Mouse (Mus musculus) forebrain, postnatal 0 days (tissue): ENCODE data around the gene Olfr767. TPM values are rescaled to one million over a fixed set of nuclear protein-coding genes. Genes with fewer than 3 reads are reported as not detected.

Experiments used
- ATAC-seq: fragments of 200-750 bp; cut with Nextera tagmentation; 2 replicates; pipeline ENCODE4 v1.8.0; 2017; ENCODE audit warnings: mild to moderate bottlenecking, moderate library complexity
- DNase-seq: peaks from one replicate; pipeline ENCODE4 v3.0.0-alpha.2; 2015
- H3K27ac ChIP-seq: fragments of 300-500 bp; sonication (generic); 2 replicates; pipeline ENCODE4 v1.5.1; 2014; ENCODE audit warnings: low read depth, mild to moderate bottlenecking, antibody characterized with exemption, low read length, moderate library complexity, mixed read lengths
- H3K27me3 ChIP-seq: fragments of 300-500 bp; sonication (generic); 2 replicates; pipeline ENCODE4 v1.6.1; 2014; ENCODE audit warnings: mild to moderate bottlenecking, low read length, mixed read lengths; ENCODE audit not compliant: insufficient read depth
- H3K36me3 ChIP-seq: fragments of 300-500 bp; sonication (generic); 2 replicates; pipeline ENCODE4 v1.6.1; 2014; ENCODE audit warnings: mild to moderate bottlenecking, moderate library complexity; ENCODE audit not compliant: insufficient read depth
- H3K4me1 ChIP-seq: fragments of 300-500 bp; sonication (generic); 2 replicates; pipeline ENCODE4 v1.6.1; 2014; ENCODE audit warnings: antibody characterized with exemption; ENCODE audit not compliant: insufficient read depth
- H3K4me2 ChIP-seq: fragments of 300-500 bp; sonication (generic); 2 replicates; pipeline ENCODE4 v1.6.1; 2014; ENCODE audit warnings: low read depth, mild to moderate bottlenecking, moderate library complexity
- H3K4me3 ChIP-seq: fragments of 300-500 bp; sonication (generic); 2 replicates; pipeline ENCODE4 v1.5.1; 2014; ENCODE audit warnings: low read depth, low read length, mixed read lengths
- H3K9ac ChIP-seq: fragments of 300-500 bp; sonication (generic); 2 replicates; pipeline ENCODE4 v1.6.1; 2014; ENCODE audit warnings: mild to moderate bottlenecking
- H3K9me3 ChIP-seq: fragments of 300-500 bp; sonication (generic); 2 replicates; pipeline ENCODE4 v1.6.1; 2016; ENCODE audit warnings: low read length
- CTCF ChIP-seq: sonication (generic); IDR thresholded peaks from 2 replicates; pipeline ENCODE4 v1.5.1; 2016; ENCODE audit warnings: antibody characterized with exemption, control low read depth, low read depth
- WGBS: fragments of 180-500 bp; shearing (Covaris S2); extraction: QIAGEN DNeasy Blood & Tissue Kit; methylation state at CpG from one replicate; pipeline ENCODE4 v1.1.7; 2014; 5-methylcytosine and 5-hydroxymethylcytosine counted together
- polyA plus RNA-seq: library from polyadenylated mRNA; unstranded; fragments of >200 nt; fragmentation: Nextera tagmentation; extraction: Ambion mirVana; gene quantifications from 2 replicates; pipeline ENCODE4 v1.2.1, GENCODE M21; 2015
- total RNA-seq: library from RNA; depleted of rRNA; stranded (reverse); fragments of >200 nt; gene quantifications from 2 replicates; pipeline ENCODE4 v1.2.3, GENCODE M21; 2014; rRNA removed

Gene Olfr767
- total and polyA plus RNA-seq, 2 experiments from 2014 or later, result not detected

DNA sequence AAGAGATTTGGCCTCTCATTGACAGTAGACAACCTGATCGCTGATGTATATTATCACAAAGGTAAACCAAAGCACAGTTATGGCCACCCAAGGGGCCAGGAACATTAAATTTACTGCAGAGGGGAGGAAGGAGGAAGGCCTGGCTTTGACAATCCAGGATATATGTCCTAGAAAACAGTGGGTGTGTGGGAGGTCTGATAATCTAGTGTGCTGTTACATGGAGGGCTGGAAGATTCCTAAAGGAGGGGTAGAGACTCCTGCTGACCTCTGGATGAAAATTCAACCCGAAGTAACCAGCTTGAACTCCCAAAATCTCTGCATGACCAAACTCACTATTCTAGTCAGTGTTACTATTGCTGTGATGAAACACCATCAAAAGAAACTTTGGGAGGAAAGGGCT lies 54.4 kb downstream of the Olfr767 start:
- ATAC-seq (no peak), DNase-seq (no peak)
- Histone ChIP-seq H3K36me3 (no peaks in the 10 kb centered on the region), H3K9me3 (no peaks in the 10 kb centered on the region), H3K27ac (no peak overlapping the region), H3K4me3 (no peak overlapping the region), H3K9ac (no peak overlapping the region), H3K27me3 (no peaks in the 10 kb centered on the region), H3K4me1 (no peaks in the 10 kb centered on the region), H3K4me2 (no peak overlapping the region)
- WGBS, result 76% methylated on average over 2 of the region's 2 CpGs
- TF ChIP-seq CTCF, result no peak

DNA sequence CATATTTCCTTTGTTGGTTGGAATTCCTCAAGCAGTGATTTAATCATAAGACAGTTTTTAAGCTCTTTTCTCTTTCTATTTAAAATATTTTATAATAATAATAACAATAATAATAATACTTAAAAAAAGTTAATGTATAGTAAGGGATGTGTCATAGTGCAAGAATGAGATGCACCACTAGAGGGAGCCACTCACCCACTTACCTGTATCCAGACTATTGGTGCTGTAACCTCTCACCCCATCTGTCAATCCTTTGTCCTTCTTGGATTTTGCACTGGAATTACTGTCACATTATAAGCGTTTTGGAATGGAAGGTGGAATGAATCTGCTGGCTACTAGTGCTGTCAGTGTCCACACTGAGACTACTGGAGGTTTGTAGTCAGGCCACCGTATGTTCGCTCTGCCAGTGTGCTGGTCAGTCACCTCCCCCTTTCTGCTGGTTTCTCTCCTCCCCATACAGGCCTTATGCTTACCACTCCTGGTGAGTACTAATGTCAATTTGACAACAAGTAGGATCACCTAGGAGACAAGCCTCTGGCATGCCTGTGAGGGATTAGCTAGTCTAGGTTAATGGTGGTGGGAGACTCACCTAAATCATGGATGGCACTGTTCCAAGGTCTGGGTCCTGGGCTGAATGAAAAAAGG lies 56.6 kb downstream of the Olfr767 start:
- H3K9ac ChIP-seq, result no peak overlapping the region
- H3K4me1 ChIP-seq, result no peaks in the 10 kb centered on the region
- H3K9me3 ChIP-seq, result no peaks in the 10 kb centered on the region
- H3K4me2 ChIP-seq, result no peak overlapping the region
- DNase-seq (peak; percentile 61), ATAC-seq (peak; percentile 60; the same call in 1 of the 2 replicates)
- WGBS, result 61% methylated on average over 3 of the region's 3 CpGs
- TF ChIP-seq CTCF, result peak; percentile 74
- no peaks in the 10 kb centered on the region for H3K36me3 ChIP-seq
- no peaks in the 10 kb centered on the region for H3K27me3 ChIP-seq
- no peak overlapping the region for H3K4me3 ChIP-seq
- no peak overlapping the region for H3K27ac ChIP-seq

Other genes with a start within 250 kb of the Olfr767 start
- 15.7 and 19.1 TPM in 2 replicates for gene Gdf11, start 191.2 kb downstream of the Olfr767 start, total RNA-seq
- gene Gdf11, start 191.2 kb downstream of the Olfr767 start, polyA plus RNA-seq, result 4.3 and 6.7 TPM in 2 replicates
- gene Cd63, start 181.9 kb downstream of the Olfr767 start, total RNA-seq, result 11.7 and 25.2 TPM in 2 replicates
- gene Cd63, start 181.9 kb downstream of the Olfr767 start, polyA plus RNA-seq, result 168 and 188 TPM in 2 replicates
- gene Rdh5, start 160.0 kb downstream of the Olfr767 start, total RNA-seq, result 4.1 and 5.8 TPM in 2 replicates
- gene Rdh5, start 160.0 kb downstream of the Olfr767 start, polyA plus RNA-seq, result 6.9 and 10.2 TPM in 2 replicates
- gene Bloc1s1, start 158.9 kb downstream of the Olfr767 start, total RNA-seq, result 120 and 149 TPM in 2 replicates
- 246 and 305 TPM in 2 replicates for gene Bloc1s1, start 158.9 kb downstream of the Olfr767 start, polyA plus RNA-seq
- gene Itga7, start 149.1 kb downstream of the Olfr767 start, total RNA-seq, result 7.7 and 12.7 TPM in 2 replicates
- 5.8 and 7.7 TPM in 2 replicates for gene Itga7, start 149.1 kb downstream of the Olfr767 start, polyA plus RNA-seq
- gene Mettl7b, start 121.9 kb downstream of the Olfr767 start, total RNA-seq, result not detected in 2 replicates
- gene Mettl7b, start 121.9 kb downstream of the Olfr767 start, polyA plus RNA-seq, result not detected in 2 replicates
- gene Olfr9, start 93.5 kb downstream of the Olfr767 start, total RNA-seq, result not detected in 2 replicates
- gene Olfr9, start 93.5 kb downstream of the Olfr767 start, polyA plus RNA-seq, result not detected in 2 replicates
- gene Olfr763, start 72.1 kb downstream of the Olfr767 start, total RNA-seq, result not detected in 2 replicates
- not detected in 2 replicates for gene Olfr763, start 72.1 kb downstream of the Olfr767 start, polyA plus RNA-seq
- not detected in 2 replicates for gene Olfr764-ps1, start 43.0 kb downstream of the Olfr767 start, total RNA-seq
- gene Olfr764-ps1, start 43.0 kb downstream of the Olfr767 start, polyA plus RNA-seq, result not detected in 2 replicates
- gene Olfr765, start 32.9 kb downstream of the Olfr767 start, total RNA-seq, result not detected in 2 replicates
- not detected in 2 replicates for gene Olfr765, start 32.9 kb downstream of the Olfr767 start, polyA plus RNA-seq
- gene Olfr766-ps1, start 13.9 kb downstream of the Olfr767 start, total RNA-seq, result not detected in 2 replicates
- not detected in 2 replicates for gene Olfr766-ps1, start 13.9 kb downstream of the Olfr767 start, polyA plus RNA-seq
- gene Olfr768, start 16.5 kb upstream of the Olfr767 start, total RNA-seq, result not detected in 2 replicates
- gene Olfr768, start 16.5 kb upstream of the Olfr767 start, polyA plus RNA-seq, result not detected in 2 replicates
- not detected in 2 replicates for gene Olfr769, start 35.0 kb upstream of the Olfr767 start, total RNA-seq
- gene Olfr769, start 35.0 kb upstream of the Olfr767 start, polyA plus RNA-seq, result not detected in 2 replicates
- not detected in 2 replicates for gene Olfr770, start 56.1 kb upstream of the Olfr767 start, total RNA-seq
- not detected in 2 replicates for gene Olfr770, start 56.1 kb upstream of the Olfr767 start, polyA plus RNA-seq
- gene Olfr771, start 81.8 kb upstream of the Olfr767 start, total RNA-seq, result not detected in 2 replicates
- gene Olfr771, start 81.8 kb upstream of the Olfr767 start, polyA plus RNA-seq, result not detected in 2 replicates
- gene Olfr772, start 95.0 kb upstream of the Olfr767 start, total RNA-seq, result not detected in 2 replicates
- gene Olfr772, start 95.0 kb upstream of the Olfr767 start, polyA plus RNA-seq, result not detected in 2 replicates
- not detected in 2 replicates for gene Olfr773, start 104.5 kb upstream of the Olfr767 start, total RNA-seq
- not detected in 2 replicates for gene Olfr773, start 104.5 kb upstream of the Olfr767 start, polyA plus RNA-seq
- gene Olfr774, start 153.3 kb upstream of the Olfr767 start, total RNA-seq, result not detected in 2 replicates
- not detected in 2 replicates for gene Olfr774, start 153.3 kb upstream of the Olfr767 start, polyA plus RNA-seq
- not detected in 2 replicates for gene Olfr775, start 165.5 kb upstream of the Olfr767 start, total RNA-seq
- gene Olfr775, start 165.5 kb upstream of the Olfr767 start, polyA plus RNA-seq, result not detected in 2 replicates
- gene Olfr776, start 176.2 kb upstream of the Olfr767 start, total RNA-seq, result not detected in 2 replicates
- not detected in 2 replicates for gene Olfr776, start 176.2 kb upstream of the Olfr767 start, polyA plus RNA-seq
- not detected in 2 replicates for gene Olfr777, start 188.6 kb upstream of the Olfr767 start, total RNA-seq
- gene Olfr777, start 188.6 kb upstream of the Olfr767 start, polyA plus RNA-seq, result not detected in 2 replicates
- gene Olfr780, start 235.2 kb upstream of the Olfr767 start, total RNA-seq, result not detected in 2 replicates
- gene Olfr780, start 235.2 kb upstream of the Olfr767 start, polyA plus RNA-seq, result not detected in 2 replicates
- not detected in 2 replicates for gene Olfr781, start 245.9 kb upstream of the Olfr767 start, total RNA-seq
- not detected in 2 replicates for gene Olfr781, start 245.9 kb upstream of the Olfr767 start, polyA plus RNA-seq